Mouse (Mus musculus) testis, postnatal 10 days (tissue): Measurements from ENCODE around the gene Gcnt3.
A peak's percentile ranks its signal among the peaks of the same experiment; 100 is the strongest.
"Not testable (repeated sequence)": the region's sequence is repeated elsewhere in the genome, so short reads cannot be mapped to it uniquely, and the experiment has no call there.

ENCODE experiments used
- DNase-seq: peaks from one replicate; pipeline ENCODE4 v3.0.0; 2021; ENCODE audit warnings: low spot score

Gcnt3 gene

DNA sequence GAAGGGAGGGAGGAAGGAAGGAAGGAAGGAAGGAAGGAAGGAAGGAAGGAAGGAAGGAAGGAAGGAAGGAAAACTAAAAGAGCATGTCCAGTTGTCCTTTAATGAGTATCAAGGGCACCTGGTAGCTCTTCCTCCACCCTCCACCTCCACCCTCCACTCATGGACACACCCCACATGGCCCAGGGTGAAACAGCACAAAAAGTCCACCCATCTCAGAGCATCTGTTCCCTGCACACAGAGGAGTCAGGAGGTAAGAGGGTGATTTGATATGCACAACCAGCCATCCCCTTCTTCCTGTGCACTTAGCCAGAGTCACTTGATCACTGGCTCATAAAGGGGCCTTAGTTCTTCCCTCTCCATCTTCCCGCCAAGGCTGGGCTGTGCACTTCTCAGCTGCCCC is 5.0 kb upstream of the Gcnt3 start:
- no peak for DNase-seq

DNA sequence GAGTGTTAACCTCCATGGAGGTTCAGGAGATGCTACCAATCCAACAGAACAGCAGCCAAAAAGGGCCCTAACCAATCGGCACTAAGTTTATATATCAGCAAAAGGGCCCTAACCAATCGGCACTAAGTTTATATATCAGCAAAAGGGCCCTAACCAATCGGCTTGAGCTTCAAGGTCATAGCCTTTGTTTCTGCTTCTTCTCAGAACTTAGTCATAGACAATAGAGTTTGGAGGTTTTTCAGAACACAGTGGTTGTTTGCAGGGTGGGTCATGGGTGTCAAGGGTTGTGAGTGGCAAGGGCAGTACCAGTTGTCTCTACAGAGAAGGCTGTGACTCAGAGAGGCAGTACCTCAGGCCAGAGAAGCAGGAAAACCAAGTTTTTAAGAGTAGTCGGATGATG is 4.2 kb upstream of the Gcnt3 start:
- DNase-seq = no peak

DNA sequence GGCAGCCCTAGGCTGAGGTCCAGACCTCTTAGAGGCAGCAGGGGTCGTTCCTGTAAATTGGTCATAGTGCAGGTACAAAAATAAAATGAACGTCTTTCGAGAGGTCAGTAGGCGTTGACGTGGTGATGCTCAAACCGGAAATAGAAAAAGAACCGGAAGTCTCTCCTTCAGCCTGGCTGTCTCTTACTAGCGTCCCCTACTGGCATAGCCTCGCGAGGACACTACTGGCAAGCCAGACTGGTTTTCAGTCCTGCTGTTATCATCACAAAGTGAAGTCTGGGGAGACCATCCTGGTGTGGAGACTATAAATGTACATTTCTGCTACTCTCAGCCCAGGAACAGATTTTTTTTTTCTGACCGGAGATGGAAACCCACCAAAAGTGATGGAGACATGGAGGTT is 2.7 kb upstream of the Gcnt3 start:
- no peak for DNase-seq

DNA sequence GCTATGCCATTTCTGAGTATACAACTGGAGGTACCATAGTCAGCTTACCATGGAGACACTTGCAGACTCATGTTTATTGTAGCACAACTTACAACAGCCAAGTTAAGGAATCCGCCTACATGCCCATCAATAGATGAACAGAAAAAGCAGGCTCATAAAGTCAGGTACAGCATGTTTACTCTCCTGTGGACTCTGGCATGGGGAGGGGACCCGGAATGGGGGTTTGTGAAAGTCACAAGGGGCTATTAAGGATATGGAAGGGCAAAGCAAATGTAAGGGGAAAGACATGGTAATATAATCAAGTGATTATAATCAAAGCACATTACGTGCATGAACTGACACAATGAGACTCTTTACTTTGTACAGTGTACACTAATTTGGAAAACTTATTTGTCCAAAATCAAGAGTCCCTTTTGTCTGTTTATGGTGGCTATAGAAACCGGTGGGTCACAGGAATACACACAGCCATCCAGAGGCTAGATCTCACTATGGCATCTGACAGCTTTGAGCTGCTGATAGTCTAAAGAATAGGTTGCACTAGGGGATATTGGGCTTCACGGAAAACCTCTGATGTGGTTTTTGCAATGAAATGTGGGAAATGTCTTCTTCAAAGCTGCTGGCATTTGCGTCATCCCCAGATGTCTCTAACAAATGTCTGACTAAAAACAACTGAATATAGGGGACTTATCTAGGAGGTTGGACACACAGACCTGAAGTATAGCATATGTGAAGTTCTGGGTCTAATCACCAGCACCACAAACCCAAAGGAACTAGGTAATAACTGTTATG is 1.9 kb upstream of the Gcnt3 start:
- no peak for DNase-seq

DNA sequence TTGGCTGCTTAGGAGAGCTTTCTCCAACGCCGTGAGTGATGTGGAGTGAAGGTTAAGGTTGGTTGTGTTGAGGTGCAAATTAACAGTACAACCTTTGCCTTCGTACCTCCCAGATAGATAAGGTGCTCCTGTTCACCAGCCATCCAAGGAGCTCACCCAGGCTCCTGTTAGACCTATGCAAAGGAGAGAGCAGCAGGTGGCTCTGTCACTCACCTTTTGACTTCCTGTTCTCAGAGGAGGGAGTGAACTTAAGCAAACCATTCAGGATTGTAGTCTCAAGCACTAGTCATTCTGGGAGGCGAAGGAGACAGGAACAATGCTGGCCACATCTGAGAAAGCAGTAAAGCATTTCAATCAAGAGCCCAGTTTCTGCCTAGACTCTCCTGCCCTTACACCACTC is 1.2 kb downstream of the Gcnt3 start:
- DNase-seq = no peak

DNA sequence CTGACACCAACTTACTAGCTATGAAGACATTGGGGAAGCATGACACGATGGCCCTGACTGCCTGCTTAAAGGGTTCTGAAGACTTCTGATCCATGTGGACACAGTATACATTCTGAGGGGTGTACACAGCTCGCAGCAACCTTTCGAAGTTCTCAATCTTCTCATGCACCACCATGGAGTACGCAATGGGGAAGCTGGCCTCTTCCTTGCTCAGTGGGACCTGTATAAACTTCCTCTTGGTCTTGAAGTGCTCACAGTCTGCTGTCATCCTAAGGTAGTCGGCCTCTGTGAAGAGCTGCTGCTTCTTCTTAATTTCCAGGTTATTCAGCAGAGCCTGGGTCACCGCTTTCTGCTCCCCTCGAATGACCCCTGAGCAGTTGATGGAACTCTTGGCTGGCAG is 3.2 kb downstream of the Gcnt3 start:
- no peak for DNase-seq

DNA sequence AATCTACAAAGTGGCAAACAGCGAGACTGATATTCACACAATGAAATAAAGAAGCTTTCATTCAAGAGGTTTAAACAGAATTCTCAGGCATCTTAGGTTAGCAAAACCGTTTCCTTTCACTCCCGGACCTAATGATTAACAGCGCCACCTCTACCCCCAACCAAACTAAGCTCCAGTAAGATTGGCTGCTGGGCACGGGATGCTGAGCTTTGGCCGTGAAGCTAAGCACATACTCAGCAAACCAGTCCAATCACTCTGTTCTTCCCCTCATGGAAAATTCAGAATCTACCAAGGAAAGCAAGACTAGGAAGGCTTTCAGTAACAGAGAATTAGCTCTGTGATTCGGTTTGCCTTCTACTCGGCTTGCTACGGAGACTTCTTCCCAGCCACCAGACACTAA is 4.8 kb downstream of the Gcnt3 start:
- no peak for DNase-seq

DNA sequence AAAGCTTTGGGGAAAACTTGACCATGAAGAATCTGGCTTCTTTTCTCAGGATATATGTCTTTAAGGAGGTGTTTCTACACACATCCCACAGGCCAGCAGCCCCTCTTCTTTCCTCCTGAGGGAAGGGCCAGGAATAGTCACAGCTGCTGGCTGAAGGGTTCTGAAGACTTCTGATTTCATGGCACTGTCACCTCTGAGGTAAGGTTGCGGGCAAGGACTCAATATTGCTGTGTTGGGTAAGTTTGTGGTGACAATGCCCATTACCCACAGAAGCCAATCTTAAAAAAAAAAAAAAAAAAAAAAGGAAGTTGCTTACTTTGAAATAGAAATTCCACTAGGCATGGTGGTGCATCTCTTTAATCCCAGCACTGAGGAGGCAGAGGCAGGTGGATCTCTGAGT is 5.7 kb downstream of the Gcnt3 start:
- DNase-seq = no peak

DNA sequence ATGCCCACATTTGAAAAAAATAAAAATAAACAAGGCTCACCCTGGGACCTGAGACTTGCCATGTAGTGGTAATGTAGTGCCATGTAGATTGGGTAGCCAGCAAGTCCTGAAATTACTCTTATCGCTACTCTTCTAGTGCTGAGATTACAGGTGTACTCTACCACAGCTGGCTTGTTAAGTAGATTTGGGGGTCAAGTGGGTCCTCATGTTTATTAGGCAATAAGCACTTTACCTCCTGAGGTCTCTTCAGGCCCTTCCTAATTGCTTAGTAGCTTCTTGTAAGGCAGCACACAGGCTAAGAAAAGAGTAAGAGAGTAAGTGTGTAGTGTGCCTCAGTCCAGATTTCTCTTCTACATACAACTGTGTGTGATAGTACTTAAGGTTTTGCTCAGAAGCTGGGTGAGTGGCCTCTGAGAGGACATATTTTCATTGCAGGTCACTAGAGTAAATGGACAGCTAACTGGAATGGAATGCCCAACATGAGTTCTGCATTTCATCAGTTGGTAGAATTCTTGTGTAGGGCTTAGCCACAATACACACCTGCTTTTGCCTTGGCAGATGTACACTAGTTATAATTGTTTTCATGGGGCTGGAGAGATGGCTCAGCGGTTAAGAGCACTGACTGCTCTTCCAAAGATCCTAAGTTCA is 12.4 kb downstream of the Gcnt3 start:
- DNase-seq = no peak

DNA sequence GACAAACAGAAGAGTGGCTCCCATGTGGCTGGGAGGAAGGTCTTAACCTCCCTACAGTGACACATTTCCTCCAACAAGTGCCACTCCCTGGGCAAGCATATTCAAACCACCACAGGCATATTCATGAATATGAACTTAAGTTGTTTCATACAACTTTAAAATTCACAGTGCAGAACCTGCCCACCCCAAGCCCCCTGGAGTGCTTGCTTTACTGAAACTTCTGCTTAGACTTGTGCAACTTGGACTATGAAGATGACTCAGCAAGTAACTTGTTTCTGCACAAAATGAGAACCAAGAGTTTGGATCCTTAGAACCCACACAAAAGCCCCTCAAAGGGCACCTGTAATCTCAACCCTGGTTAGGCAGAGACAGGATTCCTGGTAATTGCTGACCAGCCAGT is 13.2 kb downstream of the Gcnt3 start:
- no peak for DNase-seq

DNA sequence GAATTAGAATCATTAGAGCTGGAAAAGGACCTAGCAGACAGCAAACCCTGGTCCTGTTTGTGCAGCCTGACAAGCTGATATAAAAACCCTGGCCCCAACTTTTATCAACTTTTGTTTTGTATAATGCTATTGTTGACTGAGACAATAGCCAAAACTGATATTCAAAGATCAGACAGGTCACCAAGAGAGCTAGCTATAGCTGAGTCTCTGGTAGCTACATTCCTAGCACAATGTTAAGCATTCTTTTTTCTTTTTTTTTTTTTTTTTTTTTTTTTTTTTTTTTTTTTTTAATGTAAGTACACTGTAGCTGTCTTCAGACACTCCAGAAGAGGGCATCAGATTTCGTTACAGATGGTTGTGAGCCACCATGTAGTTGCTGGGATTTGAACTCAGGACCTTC is 14.3 kb downstream of the Gcnt3 start:
- not testable (repeated sequence) for DNase-seq

DNA sequence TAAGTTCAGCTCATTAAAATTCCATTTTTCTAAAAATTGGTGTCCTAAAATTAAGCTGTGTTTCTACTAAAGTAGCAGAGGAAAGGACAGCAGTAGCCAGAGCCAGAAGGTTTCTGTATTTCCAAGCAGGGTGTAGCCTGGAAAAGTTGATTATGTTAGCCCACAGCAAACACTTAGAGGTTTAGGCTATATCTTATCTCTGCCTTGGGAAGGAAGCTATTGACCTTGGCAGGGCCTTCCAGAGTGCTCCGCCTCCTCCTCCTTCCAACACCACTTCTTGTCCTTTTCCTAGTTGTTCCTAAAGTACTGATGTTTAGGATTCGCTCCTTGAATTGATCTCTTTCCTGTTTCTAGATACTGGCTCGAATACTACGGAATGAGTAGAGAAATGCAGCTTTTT is 15.8 kb downstream of the Gcnt3 start:
- DNase-seq = no peak

DNA sequence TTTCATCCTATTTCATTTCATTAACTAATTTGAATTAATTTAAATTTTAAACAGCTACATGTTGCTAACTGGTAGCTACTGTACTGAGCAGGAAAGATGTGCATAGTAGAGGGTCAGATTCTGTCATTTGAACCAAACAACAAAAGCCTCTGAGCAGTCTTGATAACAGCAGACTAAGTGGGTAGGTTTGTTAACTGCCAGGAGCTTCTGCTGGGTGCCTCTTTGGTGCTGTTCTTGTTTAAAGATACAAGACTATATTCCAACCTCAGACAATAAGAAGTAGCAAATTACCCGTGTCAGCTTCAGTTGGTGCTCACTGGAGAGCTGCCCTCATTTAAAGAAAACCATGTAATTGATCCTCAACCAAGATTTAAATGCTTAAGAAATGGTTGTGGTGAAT is 16.3 kb downstream of the Gcnt3 start:
- DNase-seq = no peak

DNA sequence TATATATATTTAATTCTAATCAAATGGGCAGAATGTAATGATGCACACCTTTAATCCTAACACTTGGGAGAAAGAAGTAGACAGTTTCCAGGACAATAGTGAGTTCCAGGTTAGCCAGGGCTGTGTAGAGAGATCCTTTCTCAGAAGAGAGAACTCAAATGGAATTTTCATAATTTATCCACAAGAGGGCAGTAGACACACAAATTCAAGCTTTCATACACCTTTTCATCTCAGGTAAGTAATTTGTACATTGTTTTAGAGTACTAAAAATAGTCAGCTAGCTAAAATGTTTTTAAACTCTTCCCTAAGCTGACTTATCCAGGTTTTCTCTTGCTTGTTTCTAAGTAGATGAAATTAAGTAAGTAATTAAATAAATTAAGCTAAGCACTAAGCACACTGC is 19.0 kb downstream of the Gcnt3 start:
- no peak for DNase-seq

DNA sequence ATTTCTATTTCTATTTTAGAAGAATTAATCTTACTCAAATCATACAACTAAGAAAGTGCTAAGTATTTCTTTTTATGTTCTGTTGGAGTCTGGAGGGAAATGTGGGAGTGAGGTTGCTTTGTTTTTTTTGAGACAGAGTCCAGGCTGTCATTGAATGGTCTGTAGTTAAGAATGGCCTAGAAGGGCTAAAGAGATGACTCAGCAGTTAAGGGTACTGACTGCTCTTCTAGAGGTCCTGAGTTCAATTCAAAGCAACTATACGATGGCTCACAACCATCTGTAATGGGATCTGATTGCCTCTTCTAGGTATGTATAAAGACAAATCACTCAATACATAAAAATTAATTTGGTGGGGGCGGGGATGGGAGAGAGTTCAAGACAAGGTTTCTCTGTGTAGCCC is 22.3 kb downstream of the Gcnt3 start:
- DNase-seq = no peak

DNA sequence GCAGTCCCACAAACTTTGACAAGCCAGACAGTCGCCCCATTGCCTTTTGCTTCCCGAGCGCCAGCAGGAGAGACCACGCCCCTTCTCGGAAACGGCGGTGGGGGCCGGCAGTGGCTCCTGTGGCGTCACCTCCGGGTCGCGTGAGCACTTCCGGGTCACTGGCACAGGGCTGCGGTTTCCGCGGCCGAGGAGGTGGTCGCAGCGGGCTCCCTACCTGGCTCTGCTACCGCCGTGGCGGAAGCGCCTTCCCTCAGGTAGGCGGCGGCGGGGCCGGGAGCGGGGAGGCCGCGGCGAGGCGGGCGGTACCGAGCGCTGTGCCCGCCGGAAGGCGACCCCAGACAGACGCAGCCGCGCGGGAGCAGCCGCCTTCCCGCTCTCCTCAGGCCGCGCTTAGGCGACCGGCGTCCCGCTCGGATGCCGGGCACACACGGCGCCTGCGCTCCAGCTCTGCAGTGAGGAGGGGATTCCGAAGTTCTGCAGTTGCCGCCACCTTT is 25.4 kb downstream of the Gcnt3 start, which contains the start of gene Gtf2a2:
Gene Gtf2a2 (plus strand): TSS at position 143 of the 494 bp plus-strand sequence.
- DNase-seq = peak; percentile 97

DNA sequence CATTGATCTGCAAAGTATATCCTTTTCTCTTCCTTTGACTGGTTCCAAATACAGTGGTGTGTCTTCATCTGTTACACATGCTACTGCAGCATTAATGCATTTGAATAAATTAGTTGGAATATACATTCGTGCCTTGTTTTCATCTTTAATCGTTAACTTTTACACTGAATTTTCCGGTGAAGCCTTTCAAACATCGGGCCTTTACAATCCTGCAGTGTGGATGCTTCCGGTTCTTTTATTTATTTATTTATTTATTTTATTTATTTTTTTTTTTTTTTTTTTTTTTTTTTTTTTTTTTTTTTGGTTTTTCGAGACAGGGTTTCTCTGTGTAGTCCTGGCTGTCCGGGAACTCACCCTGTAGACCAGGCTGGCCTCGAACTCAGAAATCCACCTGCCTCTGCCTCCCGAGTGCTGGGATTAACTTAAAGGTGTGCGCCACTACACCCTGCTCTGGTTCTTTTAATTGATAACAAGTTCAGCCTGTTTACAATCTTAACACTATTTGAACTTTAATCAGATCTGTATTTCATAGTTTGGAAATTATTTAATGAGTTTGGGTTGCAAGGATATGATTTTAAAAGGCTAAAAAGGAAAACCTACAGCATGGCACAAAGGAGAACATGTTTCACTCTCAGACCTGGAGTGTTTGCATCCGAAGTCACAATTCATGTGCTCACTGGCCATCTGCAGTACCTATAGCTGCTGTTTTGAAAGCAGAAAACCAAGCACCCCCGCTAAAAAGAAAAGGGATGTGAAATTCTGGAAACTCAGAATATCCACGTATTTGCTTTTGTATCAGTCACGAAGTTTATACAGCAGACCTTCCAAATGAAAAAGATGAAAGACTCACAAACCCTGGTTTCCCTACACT is 26.1 kb downstream of the Gcnt3 start:
- no peak for DNase-seq

DNA sequence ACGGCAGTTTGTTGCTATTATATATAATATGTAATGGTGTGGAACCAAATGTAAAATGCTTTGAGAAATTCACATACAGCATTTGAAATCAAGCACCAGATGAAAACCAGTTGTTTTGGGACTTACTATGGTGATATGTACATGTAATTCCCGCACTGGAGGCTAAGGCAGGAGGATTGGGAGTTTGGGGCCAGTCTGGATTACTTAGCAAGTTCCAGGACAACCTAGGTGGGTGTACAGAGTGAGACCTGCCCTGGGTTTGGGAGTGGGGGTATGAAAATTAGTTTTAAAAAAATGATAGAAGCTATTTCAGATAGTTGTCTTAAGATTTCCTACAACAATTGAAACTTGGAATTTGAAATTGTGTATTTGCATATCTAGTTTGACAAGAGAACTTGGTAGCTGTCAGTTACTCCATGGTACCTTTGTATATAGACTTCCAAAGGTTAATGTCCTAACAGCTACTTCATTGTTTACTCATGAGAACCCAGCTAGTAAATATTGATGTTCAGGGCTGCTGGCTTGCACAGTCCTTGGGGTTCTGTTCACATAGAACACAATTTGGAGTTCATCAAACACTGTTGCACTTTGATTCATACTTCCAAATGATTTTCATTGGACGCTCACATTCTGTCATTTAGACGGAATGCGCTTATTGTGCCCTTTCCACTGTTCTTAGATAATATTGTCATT is 27.0 kb downstream of the Gcnt3 start:
- no peak for DNase-seq

DNA sequence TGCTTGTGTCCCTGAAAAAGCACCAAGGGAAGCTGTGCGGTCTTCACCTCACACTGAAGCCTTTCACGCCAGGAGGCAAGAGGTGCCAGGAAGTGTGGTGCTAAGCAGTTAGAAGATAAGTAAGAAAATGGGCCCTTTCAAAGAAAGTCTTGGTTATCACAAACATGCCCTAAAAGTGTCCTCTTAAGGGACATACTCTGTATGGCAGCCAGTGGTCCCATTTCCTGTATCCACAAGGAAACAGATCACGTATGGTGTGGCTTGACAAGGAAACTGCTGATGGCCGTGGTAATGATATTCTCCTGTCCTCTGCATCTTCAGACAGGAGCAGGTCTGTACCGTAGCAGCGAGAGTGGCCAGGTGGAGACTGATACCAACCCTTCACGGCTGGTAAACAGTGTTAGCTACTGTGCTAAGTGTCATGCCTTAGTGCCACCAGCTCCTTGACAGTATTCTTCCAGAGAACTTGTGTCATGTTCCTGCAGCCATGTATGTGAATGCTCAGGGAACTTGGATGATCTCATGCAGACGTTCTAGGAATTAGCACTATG is 28.1 kb downstream of the Gcnt3 start:
- no peak for DNase-seq

DNA sequence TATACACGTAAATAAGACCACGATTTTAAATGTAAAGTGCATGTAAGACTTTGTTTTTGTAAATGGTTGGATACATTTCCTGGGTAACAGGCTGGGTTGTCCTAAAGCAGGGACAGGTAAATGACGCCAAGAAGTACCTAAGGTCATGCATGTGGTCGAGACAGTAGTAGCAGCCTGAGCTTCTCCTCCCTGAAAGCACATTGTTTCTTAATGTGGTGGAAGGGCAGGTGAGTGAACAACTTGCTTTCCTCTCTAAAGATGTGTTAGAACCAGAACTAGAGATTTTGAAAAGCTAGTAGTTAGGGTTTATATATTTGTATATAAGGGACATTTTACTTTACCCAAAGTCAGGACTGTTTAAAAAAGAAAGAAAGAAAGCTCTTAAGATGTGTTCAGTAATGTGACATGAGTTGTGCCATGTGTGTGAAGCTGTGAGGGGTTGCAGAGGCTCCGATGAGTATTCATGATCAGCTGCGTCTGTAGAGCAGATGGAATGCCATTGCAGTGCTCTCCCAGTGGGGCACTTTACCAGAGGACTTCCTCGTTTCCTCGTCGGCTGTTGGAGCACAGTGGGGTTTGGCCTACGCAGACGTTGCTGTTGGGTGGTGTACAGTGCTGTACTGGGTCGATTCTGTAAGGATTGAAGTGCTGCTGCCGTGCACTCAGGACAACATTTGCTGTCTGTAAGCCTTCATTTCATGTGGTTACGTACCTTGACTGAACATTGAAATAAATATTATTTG is 30.2 kb downstream of the Gcnt3 start:
- no peak for DNase-seq

DNA sequence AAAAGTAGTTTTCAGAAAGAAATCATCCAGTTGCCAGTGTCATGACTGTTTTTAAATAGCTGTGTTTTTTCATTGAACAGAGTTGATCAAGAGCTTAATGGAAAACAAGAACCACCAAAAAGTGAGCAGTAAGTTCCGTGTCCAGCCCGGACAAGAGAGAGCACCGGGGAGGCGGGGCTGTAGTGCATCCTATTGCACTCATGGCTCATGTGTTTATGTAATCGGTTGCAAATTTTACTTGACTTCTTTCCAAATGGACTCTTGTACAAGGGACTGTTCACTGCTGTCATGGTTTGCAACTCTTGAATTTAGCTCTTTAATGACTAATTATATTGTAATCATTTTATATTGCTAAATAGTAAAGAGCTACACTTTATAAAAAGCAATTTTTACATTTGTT is 30.9 kb downstream of the Gcnt3 start:
- DNase-seq = no peak
